In the genomic region with DNA sequence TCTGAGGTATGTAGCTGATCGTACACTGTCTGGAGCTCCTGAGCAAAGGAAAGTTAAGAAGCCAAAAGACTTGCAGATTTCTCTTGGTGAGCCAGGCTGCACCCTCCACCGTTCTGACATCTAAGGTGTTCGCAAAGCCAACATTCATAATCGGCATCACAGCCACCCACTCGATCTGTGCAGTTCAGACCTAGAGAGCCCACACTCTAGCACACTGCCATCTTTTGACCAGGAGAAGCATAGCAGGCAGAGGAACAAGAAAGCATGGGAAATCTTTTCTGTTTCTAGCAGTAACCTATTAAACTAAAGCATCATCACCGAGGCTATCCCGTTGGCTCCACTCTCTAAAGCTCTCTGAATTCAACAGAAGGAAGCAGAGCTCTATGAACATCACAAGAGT, we compare ENCODE assay signal across 8 mouse cellular contexts. TPM values are rescaled to one million over a fixed set of nuclear protein-coding genes. Genes with fewer than 3 reads are reported as not detected.
A peak's percentile ranks its signal among the peaks of the same experiment; 100 is the strongest.
DNase-seq lines count a peak whose midpoint lies in the region; ATAC-seq and TF ChIP-seq lines count a peak whose summit lies in the region.

No protein-coding gene starts in this region.

- H3K9me3 ChIP-seq in hindbrain, embryonic 11.5 days (ENCODE audit: control insufficient read depth, low read length), result no peaks in the 10 kb centered on the region
- H3K9me3 ChIP-seq in midbrain, postnatal 0 days (ENCODE audit: low read length), result no peaks in the 10 kb centered on the region

- 59% methylated on average over 7 of the region's 7 CpGs for WGBS in hindbrain, embryonic 11.5 days
- 44% methylated on average over 7 of the region's 7 CpGs for WGBS in midbrain, postnatal 0 days

- H3K4me1 ChIP-seq in hindbrain, embryonic 11.5 days (replicated peaks; ENCODE audit: control insufficient read depth, insufficient read depth, low read length), result no peaks in the 10 kb centered on the region
- no peaks in the 10 kb centered on the region for H3K4me1 ChIP-seq in midbrain, postnatal 0 days (ENCODE audit: insufficient read depth, low read length)

- peak; percentile 13 for DNase-seq in ovary, postnatal 14 days (ENCODE audit: low spot score)
- DNase-seq in ovary, adult 18-20 months (ENCODE audit: low spot score), result no peak
- peak; percentile 63 to 67 for DNase-seq in cerebellum, postnatal 10 days
- peak; percentile 46 for DNase-seq in hindbrain, embryonic 11.5 days (ENCODE audit: low spot score)
- peak; percentile 14 for DNase-seq in left cerebral cortex, adult 11 months (ENCODE audit: low spot score)
- DNase-seq in midbrain, postnatal 0 days (ENCODE audit: low spot score), result peak; percentile 61
- DNase-seq in T-cell, adult 2 months (ENCODE audit: low spot score), result no peak
- no peak for DNase-seq in urinary bladder, postnatal 10 days (ENCODE audit: low spot score)

- H3K36me3 ChIP-seq in hindbrain, embryonic 11.5 days (ENCODE audit: control insufficient read depth, insufficient read depth, low read length), result no peaks in the 10 kb centered on the region
- H3K36me3 ChIP-seq in midbrain, postnatal 0 days (ENCODE audit: insufficient read depth, low read length), result no peaks in the 10 kb centered on the region

- no peak overlapping the region for H3K9ac ChIP-seq in hindbrain, embryonic 11.5 days (ENCODE audit: low read depth, low read length)
- H3K9ac ChIP-seq in midbrain, postnatal 0 days (replicated peaks; ENCODE audit: low read length, poor library complexity, severe bottlenecking), result no peak overlapping the region

- ATAC-seq in hindbrain, embryonic 11.5 days (ENCODE audit: low FRiP score), result peak; percentile 53; the same call in 1 of the 2 replicates
- peak; percentile 63; the same call in 1 of the 2 replicates for ATAC-seq in midbrain, postnatal 0 days (ENCODE audit: low FRiP score)

- no peak overlapping the region for H3K4me2 ChIP-seq in hindbrain, embryonic 11.5 days (replicated peaks; ENCODE audit: low read depth, low read length)
- no peak overlapping the region for H3K4me2 ChIP-seq in midbrain, postnatal 0 days (ENCODE audit: low read depth, low read length, poor library complexity, severe bottlenecking)

- TF ChIP-seq CTCF in midbrain, postnatal 0 days (IDR thresholded peaks at IDR 0.05), result peak; percentile 77

- H3K27ac ChIP-seq in hindbrain, embryonic 11.5 days (ENCODE audit: low read depth, low read length), result no peak overlapping the region
- no peak overlapping the region for H3K27ac ChIP-seq in midbrain, postnatal 0 days (ENCODE audit: low read depth, low read length)

- no peaks in the 10 kb centered on the region for H3K27me3 ChIP-seq in hindbrain, embryonic 11.5 days (ENCODE audit: control insufficient read depth, insufficient read depth, low read length)
- H3K27me3 ChIP-seq in midbrain, postnatal 0 days (ENCODE audit: insufficient read depth, low read length), result no peaks in the 10 kb centered on the region

- no peak overlapping the region for H3K4me3 ChIP-seq in hindbrain, embryonic 11.5 days (ENCODE audit: low read depth, low read length)
- H3K4me3 ChIP-seq in midbrain, postnatal 0 days (ENCODE audit: low read depth, low read length), result no peak overlapping the region

RNA-seq across cellular contexts. Expression of a gene that starts 59.2 kb away (rescaled TPM):
- polyA plus RNA-seq in hindbrain, embryonic 11.5 days (2014; fragmentation: Nextera tagmentation; extraction: Ambion mirVana), result 0.20 TPM in 1 of 2 replicates, not detected in the other
- total RNA-seq in midbrain, postnatal 0 days (2014; rRNA removed), result 0.27 TPM in 1 of 2 replicates, not detected in the other
- 0.21 and 0.40 TPM in 2 replicates for polyA plus RNA-seq in midbrain, postnatal 0 days (2015; fragmentation: Nextera tagmentation; extraction: Ambion mirVana)

Comparison
In these comparisons a context has a peak if more than half of its experiments do, and no peak if none do; other contexts are left out.
1. DNase-seq: peak in ovary, postnatal 14 days (single experiment), cerebellum, postnatal 10 days (2 of 2), hindbrain, embryonic 11.5 days (single experiment), left cerebral cortex, adult 11 months (single experiment) and midbrain, postnatal 0 days (single experiment); none in ovary, adult 18-20 months (single experiment), T-cell, adult 2 months (single experiment) and urinary bladder, postnatal 10 days (single experiment).